Mouse (Mus musculus): ENCODE results near the gene Gm17651. TPM values are rescaled to one million over a fixed set of nuclear protein-coding genes. Genes with fewer than 3 reads are reported as not detected.

The Gm17651 gene
- total RNA-seq, 2 experiments from 2014 or later: not detected

DNA sequence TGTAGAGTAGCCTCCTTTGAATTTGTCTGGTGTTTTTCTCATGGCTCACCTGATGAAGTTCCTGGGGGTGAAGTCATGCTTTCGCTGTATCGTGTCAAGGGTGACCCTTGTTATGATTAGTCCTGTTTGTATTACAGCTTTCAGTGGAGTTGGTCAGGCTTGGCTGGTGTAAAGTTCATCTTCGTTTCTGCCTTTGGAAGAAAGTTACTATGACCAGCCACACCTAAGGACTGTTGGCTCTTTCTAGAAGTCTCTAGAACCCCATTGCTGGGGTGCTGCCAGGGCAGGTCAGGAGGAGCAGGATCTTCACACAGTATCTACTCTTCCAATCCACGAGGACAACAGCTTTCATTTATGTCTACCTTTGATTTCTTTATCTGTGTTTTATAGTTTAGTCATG lies 41.0 kb downstream of the Gm17651 start:
- DNase-seq (ENCODE audit: extremely low spot score in 1 of 2, low spot score in 1 of 2): no peak

DNA sequence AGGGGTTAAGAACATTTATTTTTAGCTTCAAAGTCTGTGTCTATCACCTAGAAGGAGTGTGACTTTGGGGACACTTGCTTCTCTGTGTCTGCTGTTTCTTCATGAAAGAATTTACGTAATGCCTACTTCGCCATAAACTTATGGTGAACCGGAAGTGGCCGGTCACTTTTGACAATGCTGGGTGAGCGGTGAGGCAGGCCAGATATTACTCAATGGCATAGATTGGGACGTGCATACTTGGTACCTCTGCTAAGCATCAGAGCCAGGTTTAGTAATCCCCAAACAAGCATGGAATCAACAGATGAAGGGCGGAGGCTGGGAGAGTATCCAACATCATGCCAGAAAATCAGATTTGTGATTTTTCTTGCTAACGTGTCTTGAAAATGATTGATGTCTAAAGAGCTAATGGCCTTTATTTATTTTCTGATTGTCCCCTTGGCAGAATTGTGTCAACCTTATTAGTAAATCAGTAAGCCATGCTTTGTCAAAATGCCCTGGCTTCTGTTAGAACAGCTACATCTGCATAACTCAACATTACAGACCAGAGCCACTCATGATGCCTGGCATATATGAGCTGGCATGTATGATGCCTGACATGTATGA lies 43.1 kb downstream of the Gm17651 start:
- DNase-seq (ENCODE audit: extremely low spot score in 1 of 2, low spot score in 1 of 2): no peak

DNA sequence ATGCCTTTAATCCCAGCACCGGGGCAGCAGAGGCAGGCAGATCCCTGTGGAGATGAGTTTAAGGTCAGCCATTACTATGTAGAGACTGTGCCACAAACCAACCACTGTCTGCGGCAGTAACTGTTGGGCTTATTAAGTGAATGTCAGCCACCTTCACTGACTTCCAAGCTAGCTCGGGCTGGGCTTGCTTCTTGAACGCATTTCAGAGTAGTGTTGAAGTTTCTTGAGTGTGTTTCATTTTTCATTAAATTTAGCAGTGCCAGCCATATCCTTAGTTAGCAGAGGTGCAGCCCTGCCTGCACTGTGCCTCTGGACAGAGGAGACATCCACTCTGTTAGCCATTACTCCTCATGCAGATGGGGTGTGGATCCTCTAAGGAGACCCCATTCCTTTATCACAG lies 43.7 kb downstream of the Gm17651 start:
- no peak for DNase-seq (ENCODE audit: extremely low spot score in 1 of 2, low spot score in 1 of 2)

DNA sequence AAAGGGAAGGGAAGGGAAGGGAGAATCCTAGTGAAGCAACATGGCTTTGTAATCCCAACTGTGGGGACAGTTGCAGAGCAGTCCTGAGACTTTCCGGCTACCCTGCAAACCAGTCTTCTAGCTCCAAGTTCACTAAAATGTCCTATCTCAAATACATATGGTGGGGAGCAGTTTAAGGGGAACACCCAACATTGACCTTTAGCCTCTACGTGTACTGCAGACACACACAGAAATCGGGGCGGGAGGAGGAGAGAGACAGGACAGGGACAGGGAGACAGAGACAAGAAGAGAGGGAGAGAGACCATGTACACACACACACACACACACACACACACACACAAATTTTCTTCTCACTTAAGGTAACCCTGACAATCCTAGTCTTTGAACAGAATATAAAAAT lies 44.6 kb downstream of the Gm17651 start:
- no peak for DNase-seq (ENCODE audit: extremely low spot score in 1 of 2, low spot score in 1 of 2)

DNA sequence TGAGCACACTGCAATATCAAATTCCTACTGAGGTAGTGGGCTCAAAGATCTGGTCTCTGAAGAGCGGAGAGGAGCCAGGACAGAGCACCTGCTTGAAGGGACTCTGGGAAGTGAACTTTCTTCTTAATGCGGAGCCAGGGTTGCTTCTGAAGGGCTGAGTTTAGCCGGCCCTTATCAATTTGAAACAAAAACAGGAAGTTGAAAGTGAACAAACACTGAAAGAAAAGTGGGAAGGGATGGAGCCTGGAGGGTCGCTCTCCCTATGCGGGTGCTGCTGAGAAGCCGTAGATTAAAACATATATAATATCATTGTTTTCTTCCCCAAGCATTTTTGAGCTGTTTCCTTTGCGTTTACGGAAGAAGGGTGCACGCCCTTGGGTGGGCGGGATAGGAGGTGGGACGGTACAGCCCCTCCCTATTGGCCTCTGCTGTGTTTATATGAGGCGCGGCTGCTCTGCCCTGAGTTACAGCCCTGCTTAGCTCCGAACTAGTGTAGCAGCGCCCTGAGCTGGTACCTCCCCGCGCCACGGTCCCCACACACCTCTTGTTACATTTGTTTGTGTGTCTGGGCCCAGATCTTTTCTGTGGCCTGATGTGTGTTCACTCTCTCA lies 46.0 kb downstream of the Gm17651 start, which contains the start of gene Fmo5:
Gene Fmo5 (plus strand): TSS at position 414 of the 611 bp plus-strand sequence.
- DNase-seq (ENCODE audit: extremely low spot score in 1 of 2, low spot score in 1 of 2): no peak

DNA sequence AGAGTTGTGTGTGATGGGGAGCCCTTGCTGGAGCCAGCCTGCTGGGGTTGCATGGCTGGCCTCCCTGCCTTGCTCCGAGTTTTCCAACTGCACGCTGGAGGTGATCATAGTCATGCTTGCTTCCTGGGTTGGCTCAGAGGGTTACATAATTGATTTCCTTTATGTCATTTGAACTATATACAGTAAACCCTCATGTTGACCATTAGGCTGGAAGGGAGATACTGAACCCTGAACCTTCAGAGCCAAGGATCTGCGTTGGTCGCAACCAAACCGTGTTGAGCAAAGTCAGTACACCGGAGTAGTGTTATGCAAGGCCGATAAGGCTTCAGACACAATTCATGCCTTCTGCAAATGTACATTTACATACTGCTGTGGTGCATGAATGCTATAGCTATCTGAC lies 46.6 kb downstream of the Gm17651 start:
- no peak for DNase-seq (ENCODE audit: extremely low spot score in 1 of 2, low spot score in 1 of 2)

DNA sequence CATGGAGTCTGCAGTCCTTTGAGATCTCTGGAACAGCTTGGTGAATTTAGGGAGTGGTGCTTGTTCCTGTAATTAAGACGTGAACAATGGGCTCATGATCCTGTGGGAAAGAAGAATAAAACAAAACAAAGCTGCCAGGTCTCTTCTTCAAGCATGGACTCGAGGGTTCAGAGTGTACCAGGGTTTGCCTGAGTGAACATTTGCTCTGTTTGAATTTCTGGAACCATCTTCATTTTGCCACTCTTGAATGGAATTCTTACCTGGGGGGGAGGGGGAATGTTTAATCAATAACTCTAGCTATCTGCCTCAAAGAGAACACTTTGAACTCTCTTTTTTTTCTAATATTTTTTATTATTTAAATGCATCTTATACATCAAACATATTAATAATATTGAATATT lies 49.9 kb downstream of the Gm17651 start:
- DNase-seq (ENCODE audit: extremely low spot score in 1 of 2, low spot score in 1 of 2): no peak

Small RNA genes within 50 kb of the gene (microRNA-seq; reads per million reads assigned to microRNA genes)
- gene Mir7225: 0 reads per million in 2 experiments

Other genes with a start within 250 kb of the Gm17651 start
- gene Chd1l, start 64.5 kb downstream of the Gm17651 start, total RNA-seq (2021): 10 to 100 TPM in 1 of 2 experiments, 1 to 10 TPM in 1; 9.6 to 10.3 TPM
- 1 to 10 TPM; 3.7 to 4.4 TPM for gene Fmo5, start 45.9 kb downstream of the Gm17651 start, total RNA-seq (2021)
- 10 to 100 TPM; 31.1 to 35.3 TPM for gene Prkab2, start 16.5 kb downstream of the Gm17651 start, total RNA-seq (2021)
- 100 to 1,000 TPM; 219 to 249 TPM for gene Pde4dip, start 214.0 kb upstream of the Gm17651 start, total RNA-seq (2021)
- gene Sec22b, start 226.5 kb upstream of the Gm17651 start, total RNA-seq (2021): 10 to 100 TPM; 67.9 to 81.1 TPM